Mouse (Mus musculus) heart, embryonic 13.5 days (tissue): ENCODE measurements around the gene Dmwd. TPM values are rescaled to one million over a fixed set of nuclear protein-coding genes. Genes with fewer than 3 reads are reported as not detected.

ENCODE experiments used
- ATAC-seq: fragments of 200-750 bp; cut with Nextera tagmentation; 2 replicates; pipeline ENCODE4 v1.8.0; 2017; ENCODE audit warnings: moderate TSS enrichment; ENCODE audit not compliant: insufficient number of reproducible peaks, low FRiP score, low TSS enrichment; ENCODE audit errors: extremely low read depth
- H3K27ac ChIP-seq: fragments of 300-500 bp; sonication (generic); replicated peaks from 2 replicates; pipeline ENCODE4 v1.5.1; 2015; ENCODE audit warnings: moderate library complexity, mild to moderate bottlenecking, inconsistent platforms
- H3K27me3 ChIP-seq: fragments of 300-500 bp; sonication (generic); replicated peaks from 2 replicates; pipeline ENCODE4 v1.6.1; 2015; ENCODE audit warnings: mild to moderate bottlenecking, inconsistent platforms
- H3K36me3 ChIP-seq: fragments of 300-500 bp; sonication (generic); 2 replicates; pipeline ENCODE4 v1.6.1; 2015; ENCODE audit warnings: mild to moderate bottlenecking, inconsistent platforms
- H3K4me1 ChIP-seq: fragments of 300-500 bp; sonication (generic); 2 replicates; pipeline ENCODE4 v1.6.1; 2015; ENCODE audit warnings: inconsistent platforms
- H3K4me2 ChIP-seq: fragments of 300-500 bp; sonication (generic); 2 replicates; pipeline ENCODE4 v1.6.1; 2015; ENCODE audit warnings: inconsistent platforms, mild to moderate bottlenecking, moderate library complexity
- H3K4me3 ChIP-seq: fragments of 300-500 bp; sonication (generic); 2 replicates; pipeline ENCODE4 v1.5.1; 2015; ENCODE audit warnings: moderate library complexity, mild to moderate bottlenecking, inconsistent platforms
- H3K9ac ChIP-seq: fragments of 300-500 bp; sonication (generic); 2 replicates; pipeline ENCODE4 v1.6.1; 2015; ENCODE audit warnings: inconsistent platforms, mild to moderate bottlenecking, moderate library complexity
- H3K9me3 ChIP-seq: fragments of 300-500 bp; sonication (generic); 2 replicates; pipeline ENCODE4 v1.6.1; 2016; ENCODE audit warnings: inconsistent platforms
- WGBS: fragments of 180-500 bp; shearing (Covaris S2); methylation state at CpG from one replicate; pipeline ENCODE4 v1.1.7; 2015; ENCODE audit warnings: mixed read lengths; 5-methylcytosine and 5-hydroxymethylcytosine counted together
- polyA plus RNA-seq: library from polyadenylated mRNA; unstranded; fragments of >200 nt; fragmentation: Nextera tagmentation; extraction: Ambion mirVana; gene quantifications from 2 replicates; pipeline ENCODE4 v1.2.1, GENCODE M21; 2015

Gene Dmwd
- polyA plus RNA-seq, 1 experiment from 2014 or later = 11.3 TPM

DNA sequence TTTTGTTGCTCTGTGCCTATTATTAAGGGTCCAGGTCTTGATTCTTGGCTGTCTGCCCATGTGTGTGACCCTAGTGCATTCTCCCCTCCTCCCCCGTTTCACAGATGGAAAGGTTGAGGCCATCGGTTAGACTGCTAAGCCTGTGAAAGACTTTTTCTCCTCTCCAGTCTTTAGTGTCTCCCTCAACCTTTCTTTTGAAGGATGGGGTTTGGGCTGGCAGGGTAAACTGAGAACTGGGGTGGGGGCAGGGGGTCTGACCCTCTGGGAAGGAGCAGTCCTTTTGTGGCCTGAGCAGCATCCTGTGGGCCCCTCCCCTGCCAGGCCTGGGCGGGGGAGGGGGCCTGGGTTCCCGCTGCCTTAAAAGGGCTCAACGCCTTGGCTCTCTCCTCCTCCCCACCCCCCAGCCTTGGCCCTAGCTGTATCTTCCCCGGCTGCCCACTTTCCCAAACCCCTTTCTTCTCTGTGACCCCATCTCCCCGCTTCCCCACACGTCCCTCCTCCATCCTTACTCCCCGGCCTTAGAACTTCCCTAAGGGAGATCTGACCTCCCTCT, 9.0 kb downstream of the Dmwd start:
- 24% methylated on average over 9 of the region's 9 CpGs for WGBS
- peak overlapping the region; percentile 65 for H3K4me2 ChIP-seq
- no peak for ATAC-seq
- peaks cover 56% of the 10 kb centered on the region for H3K4me1 ChIP-seq
- H3K36me3 ChIP-seq = peaks cover 59% of the 10 kb centered on the region
- peak overlapping the region; percentile 84 for H3K27ac ChIP-seq
- peak overlapping the region; percentile 46 for H3K4me3 ChIP-seq
- no peaks in the 10 kb centered on the region for H3K9me3 ChIP-seq
- no peaks in the 10 kb centered on the region for H3K27me3 ChIP-seq
- peak overlapping the region; percentile 80 for H3K9ac ChIP-seq

- Histone ChIP-seq H3K36me3 (peaks cover 59% of the 10 kb centered on the region), H3K27me3 (peaks cover 4% of the 10 kb centered on the region; the same call in 1 of the 2 replicates), H3K4me3 (peak overlapping the region; percentile 46), H3K4me1 (peaks cover 56% of the 10 kb centered on the region), H3K4me2 (peak overlapping the region; percentile 65), H3K9me3 (no peaks in the 10 kb centered on the region), H3K27ac (peak overlapping the region; percentile 84), H3K9ac (peak overlapping the region; percentile 80)
- no peak for ATAC-seq
- 11% methylated on average over 6 of the region's 6 CpGs for WGBS
Measured at GRCm38 (mm10) chr7:19085495-19085894, 9.5 kb downstream of the Dmwd start.

GRCm38 (mm10) chr7:19086042-19086441, 10.0 kb downstream of the Dmwd start:
- no peak; the same call in 1 of the 2 replicates for ATAC-seq
- no peaks in the 10 kb centered on the region for H3K9me3 ChIP-seq
- peak overlapping the region; percentile 84; the same call in 1 of the 2 replicates for H3K27ac ChIP-seq
- H3K4me2 ChIP-seq = peak overlapping the region; percentile 65
- H3K4me3 ChIP-seq = peak overlapping the region; percentile 46
- peak overlapping the region; percentile 80 for H3K9ac ChIP-seq
- H3K27me3 ChIP-seq = peaks cover 9% of the 10 kb centered on the region
- WGBS = 13% methylated on average over 14 of the region's 14 CpGs
- peaks cover 56% of the 10 kb centered on the region for H3K4me1 ChIP-seq
- H3K36me3 ChIP-seq = peaks cover 59% of the 10 kb centered on the region

DNA sequence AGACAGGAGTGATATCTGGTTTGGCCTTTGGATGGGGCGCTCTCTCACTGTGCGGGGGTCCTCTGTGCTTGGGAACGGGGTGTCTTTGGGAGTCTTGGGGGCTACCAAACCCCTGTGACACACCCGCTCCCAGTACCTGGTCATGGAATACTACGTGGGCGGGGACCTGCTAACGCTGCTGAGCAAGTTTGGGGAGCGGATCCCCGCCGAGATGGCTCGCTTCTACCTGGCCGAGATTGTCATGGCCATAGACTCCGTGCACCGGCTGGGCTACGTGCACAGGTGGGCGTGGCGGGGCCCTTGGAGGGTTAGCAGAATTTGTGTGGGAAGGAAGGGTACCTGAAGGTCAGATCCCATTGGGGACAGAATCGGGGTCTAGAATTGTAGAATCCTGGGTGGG, 10.7 kb downstream of the Dmwd start:
- Histone ChIP-seq H3K36me3 (peaks cover 59% of the 10 kb centered on the region), H3K9me3 (no peaks in the 10 kb centered on the region), H3K4me3 (no peak overlapping the region), H3K4me2 (no peak overlapping the region; the same call in 1 of the 2 replicates), H3K27me3 (peaks cover 9% of the 10 kb centered on the region), H3K9ac (peak overlapping the region; percentile 80; the same call in 1 of the 2 replicates), H3K4me1 (peaks cover 61% of the 10 kb centered on the region), H3K27ac (no peak overlapping the region)
- WGBS = 61% methylated on average over 18 of the region's 18 CpGs
- ATAC-seq = no peak

DNA sequence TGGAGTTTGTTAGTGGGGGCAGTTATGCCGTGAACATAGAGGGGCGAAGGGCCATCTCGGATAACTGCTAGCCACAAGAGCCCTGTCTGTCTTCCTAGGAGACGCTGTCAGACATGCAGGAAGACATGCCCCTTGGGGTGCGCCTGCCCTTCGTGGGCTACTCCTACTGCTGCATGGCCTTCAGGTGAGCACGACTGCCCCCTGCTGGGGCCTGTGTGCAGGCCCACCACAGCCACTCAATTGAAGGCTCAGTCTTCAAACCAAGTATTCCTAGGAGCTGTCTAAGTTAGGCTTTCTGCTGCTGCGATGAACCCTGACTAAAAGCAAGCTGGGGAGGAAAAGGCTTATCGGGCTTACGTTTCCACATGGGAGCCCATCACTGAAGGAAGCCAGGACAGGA, 12.8 kb downstream of the Dmwd start:
- Histone ChIP-seq H3K4me1 (peaks cover 59% of the 10 kb centered on the region), H3K4me2 (no peak overlapping the region), H3K36me3 (peaks cover 51% of the 10 kb centered on the region), H3K9ac (no peak overlapping the region), H3K27ac (no peak overlapping the region), H3K4me3 (no peak overlapping the region), H3K9me3 (no peaks in the 10 kb centered on the region), H3K27me3 (peaks cover 9% of the 10 kb centered on the region)
- no peak for ATAC-seq
- WGBS = 39% methylated on average over 10 of the region's 10 CpGs

DNA sequence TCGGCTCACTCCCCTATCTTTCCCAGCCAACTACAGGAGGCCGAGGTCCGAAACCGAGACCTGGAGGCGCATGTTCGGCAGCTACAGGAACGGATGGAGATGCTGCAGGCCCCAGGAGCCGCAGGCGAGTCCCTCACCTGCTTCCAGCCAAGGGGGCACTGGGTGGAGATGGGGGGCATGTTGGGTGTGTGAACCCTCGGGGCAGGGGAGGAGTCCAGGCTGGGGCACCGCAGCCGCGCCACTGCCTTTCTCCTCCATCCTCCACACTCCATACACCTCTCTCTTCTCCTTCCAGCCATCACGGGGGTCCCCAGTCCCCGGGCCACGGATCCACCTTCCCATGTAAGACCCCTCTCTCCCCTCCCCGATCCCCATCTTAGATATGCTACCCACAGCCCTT, 15.9 kb downstream of the Dmwd start:
- 46% methylated on average over 14 of the region's 17 CpGs for WGBS
- Histone ChIP-seq H3K4me1 (peaks cover 40% of the 10 kb centered on the region), H3K9me3 (no peaks in the 10 kb centered on the region), H3K9ac (peak overlapping the region; percentile 78), H3K36me3 (peaks cover 49% of the 10 kb centered on the region), H3K27ac (peak overlapping the region; percentile 99), H3K4me2 (peak overlapping the region; percentile 92), H3K27me3 (peaks cover 9% of the 10 kb centered on the region), H3K4me3 (peak overlapping the region; percentile 86)
- no peak for ATAC-seq

GRCm38 (mm10) chr7:19092381-19093173, 16.6 kb downstream of the Dmwd start:
- peak overlapping the region; percentile 86 for H3K4me3 ChIP-seq
- H3K27me3 ChIP-seq = peaks cover 9% of the 10 kb centered on the region
- H3K36me3 ChIP-seq = peaks cover 49% of the 10 kb centered on the region
- H3K9ac ChIP-seq = peak overlapping the region; percentile 78
- peak overlapping the region; percentile 99 for H3K27ac ChIP-seq
- H3K4me2 ChIP-seq = peak overlapping the region; percentile 92
- H3K9me3 ChIP-seq = no peaks in the 10 kb centered on the region
- ATAC-seq = peak; percentile 38
- WGBS = 7% methylated on average over 38 of the region's 38 CpGs
- peaks cover 47% of the 10 kb centered on the region for H3K4me1 ChIP-seq

DNA sequence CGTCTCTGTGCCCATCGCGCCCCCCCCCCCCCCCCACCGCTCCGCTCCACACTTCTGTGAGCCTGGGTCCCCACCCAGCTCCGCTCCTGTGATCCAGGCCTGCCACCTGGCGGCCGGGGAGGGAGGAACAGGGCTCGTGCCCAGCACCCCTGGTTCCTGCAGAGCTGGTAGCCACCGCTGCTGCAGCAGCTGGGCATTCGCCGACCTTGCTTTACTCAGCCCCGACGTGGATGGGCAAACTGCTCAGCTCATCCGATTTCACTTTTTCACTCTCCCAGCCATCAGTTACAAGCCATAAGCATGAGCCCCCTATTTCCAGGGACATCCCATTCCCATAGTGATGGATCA, 17.1 kb downstream of the Dmwd start:
- peaks cover 52% of the 10 kb centered on the region for H3K4me1 ChIP-seq
- H3K27me3 ChIP-seq = peaks cover 9% of the 10 kb centered on the region
- H3K9ac ChIP-seq = peak overlapping the region; percentile 78
- peak; percentile 39; the same call in 1 of the 2 replicates for ATAC-seq
- peaks cover 49% of the 10 kb centered on the region for H3K36me3 ChIP-seq
- H3K4me2 ChIP-seq = peak overlapping the region; percentile 92
- H3K9me3 ChIP-seq = no peaks in the 10 kb centered on the region
- peak overlapping the region; percentile 99 for H3K27ac ChIP-seq
- H3K4me3 ChIP-seq = peak overlapping the region; percentile 86
- 0% methylated on average over 15 of the region's 15 CpGs for WGBS

DNA sequence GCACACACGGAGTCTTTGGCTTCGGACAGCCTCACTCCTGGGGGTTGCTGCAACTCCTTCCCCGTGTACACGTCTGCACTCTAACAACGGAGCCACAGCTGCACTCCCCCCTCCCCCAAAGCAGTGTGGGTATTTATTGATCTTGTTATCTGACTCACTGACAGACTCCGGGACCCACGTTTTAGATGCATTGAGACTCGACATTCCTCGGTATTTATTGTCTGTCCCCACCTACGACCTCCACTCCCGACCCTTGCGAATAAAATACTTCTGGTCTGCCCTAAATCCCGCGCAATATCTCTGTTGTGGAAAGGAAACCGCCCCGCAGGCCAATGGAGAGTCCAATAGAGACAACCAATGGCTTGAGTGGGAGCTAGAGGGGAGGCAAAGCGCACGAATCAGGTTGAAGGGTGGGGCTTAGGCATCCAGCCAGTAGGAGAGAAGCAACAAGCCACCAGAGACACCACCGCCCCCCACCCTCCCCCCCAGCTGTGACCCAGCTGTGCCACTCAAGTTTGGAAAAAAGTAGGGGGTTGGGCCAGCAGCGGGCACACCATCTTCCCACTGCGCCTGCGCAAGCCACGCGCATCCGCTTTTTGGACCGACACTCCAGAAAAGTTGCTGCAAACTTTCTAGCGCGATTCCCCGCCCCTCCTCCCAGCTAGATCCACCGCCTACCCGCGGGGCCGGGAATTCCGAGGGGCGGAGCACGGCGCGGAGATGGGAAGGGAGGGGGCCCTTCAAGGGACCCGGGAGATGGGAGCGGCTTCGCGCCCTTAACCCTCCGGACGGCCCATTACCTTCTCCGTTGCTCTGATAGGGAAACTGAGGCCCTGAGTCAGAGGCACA, 17.7 kb downstream of the Dmwd start:
- under 1% methylated on average over 45 of the region's 45 CpGs for WGBS
- peak overlapping the region; percentile 97 for H3K9ac ChIP-seq
- peak overlapping the region; percentile 86 for H3K4me3 ChIP-seq
- H3K36me3 ChIP-seq = peaks cover 45% of the 10 kb centered on the region
- peak; percentile 68 for ATAC-seq
- H3K27me3 ChIP-seq = peaks cover 9% of the 10 kb centered on the region
- H3K4me1 ChIP-seq = peaks cover 48% of the 10 kb centered on the region
- no peaks in the 10 kb centered on the region for H3K9me3 ChIP-seq
- peak overlapping the region; percentile 92 for H3K4me2 ChIP-seq
- peak overlapping the region; percentile 99 for H3K27ac ChIP-seq

DNA sequence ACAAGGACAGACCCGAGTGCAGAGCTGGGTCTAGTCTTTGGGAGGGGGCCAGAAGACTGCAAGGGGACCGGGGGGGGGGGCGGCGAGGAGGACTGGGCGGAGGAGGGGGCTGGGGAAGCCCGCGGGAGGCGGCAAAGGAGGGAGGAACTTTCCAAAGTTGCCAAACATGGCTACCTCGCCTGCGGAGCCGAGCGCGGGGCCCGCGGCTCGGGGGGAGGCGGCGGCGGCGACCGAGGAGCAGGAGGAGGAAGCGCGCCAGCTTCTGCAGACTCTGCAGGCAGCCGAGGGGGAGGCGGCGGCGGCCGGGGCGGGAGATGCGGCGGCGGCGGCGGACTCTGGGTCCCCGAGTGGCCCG, 18.4 kb downstream of the Dmwd start, which contains the start of gene Six5:
TSS of gene Six5 (plus strand) at position 124 of the 355 bp plus-strand sequence.
- Histone ChIP-seq H3K4me1 (peaks cover 48% of the 10 kb centered on the region), H3K4me2 (peak within 1 kb of the TSS; percentile 92), H3K36me3 (peaks cover 42% of the 10 kb centered on the region), H3K27me3 (peaks cover 9% of the 10 kb centered on the region), H3K4me3 (peak within 1 kb of the TSS; percentile 86), H3K9me3 (no peaks in the 10 kb centered on the region), H3K27ac (peak within 1 kb of the TSS; percentile 99), H3K9ac (peak within 1 kb of the TSS; percentile 97)
- 0 out of 2 replicates have a peak, but pooled peaks have one; percentile 0 for ATAC-seq
- WGBS = under 1% methylated on average over 28 of the region's 36 CpGs
